ENCODE assay signal across 28 mouse cellular contexts in the genomic region with DNA sequence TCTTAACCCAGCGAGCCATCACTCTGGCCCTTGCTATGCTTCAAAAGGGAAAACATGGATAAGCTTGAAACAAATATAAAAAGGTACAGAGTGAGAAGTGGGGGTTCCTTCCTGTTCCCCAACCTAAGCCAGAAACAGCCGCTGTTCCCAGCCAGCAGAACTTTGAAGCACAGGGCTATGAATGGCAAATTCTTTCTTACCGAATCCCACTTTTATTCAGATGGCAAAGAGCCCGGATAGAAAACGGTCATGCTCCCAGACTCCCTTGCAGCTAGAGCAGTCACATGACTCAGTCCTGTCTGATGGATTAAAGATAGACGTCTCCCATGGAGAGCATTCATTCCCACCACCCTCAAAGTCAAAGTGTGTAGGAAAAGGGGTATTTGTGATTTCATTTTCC. TPM values are rescaled to one million over a fixed set of nuclear protein-coding genes. Genes with fewer than 3 reads are reported as not detected.
A peak's percentile ranks its signal among the peaks of the same experiment; 100 is the strongest.
DNase-seq lines count a peak whose midpoint lies in the region; ATAC-seq and TF ChIP-seq lines count a peak whose summit lies in the region.
"Had no signal": no experiment of that assay in that cellular context is flagged by ENCODE, and none has a peak within 500 bp of the region (broad histone marks: within the 10 kb centered on the region; RNA-seq: fewer than 3 reads in every experiment).

No protein-coding gene starts in this region.

- no peak for TF ChIP-seq POLR2A in myocyte (IDR thresholded peaks at IDR 0.05; ENCODE audit: insufficient read length, low read depth)

- H3K9ac ChIP-seq in midbrain, embryonic 16.5 days (ENCODE audit: low read depth, low read length), result no peak overlapping the region
- H3K9ac ChIP-seq: embryonic facial prominence, embryonic 13.5 days; embryonic facial prominence, embryonic 15.5 days; forebrain, embryonic 12.5 days had no signal

- H3K36me3 ChIP-seq in myocyte (ENCODE audit: control insufficient read depth, insufficient read depth), result no peaks in the 10 kb centered on the region
- H3K36me3 ChIP-seq in midbrain, embryonic 16.5 days (ENCODE audit: control insufficient read depth, insufficient read depth, low read length), result peaks cover 4% of the 10 kb centered on the region; the same call in 1 of the 2 replicates
- H3K36me3 ChIP-seq: embryonic facial prominence, embryonic 13.5 days; embryonic facial prominence, embryonic 15.5 days; forebrain, embryonic 10.5 days; forebrain, embryonic 12.5 days had no signal

- H3ac ChIP-seq in myocyte (ENCODE audit: control insufficient read depth, insufficient read length), result no peak overlapping the region

- no peak overlapping the region for H3K4me3 ChIP-seq in myocyte
- no peak overlapping the region for H3K4me3 ChIP-seq in midbrain, embryonic 16.5 days (ENCODE audit: low read depth, low read length)
- H3K4me3 ChIP-seq: embryonic facial prominence, embryonic 13.5 days; embryonic facial prominence, embryonic 15.5 days; erythroblast, embryonic 14.5 days; forebrain, embryonic 10.5 days; forebrain, embryonic 12.5 days had no signal

- H3K4me1 ChIP-seq in midbrain, embryonic 16.5 days (ENCODE audit: control insufficient read depth, insufficient read depth, low read length), result peaks cover 18% of the 10 kb centered on the region

- H3K79me2 ChIP-seq in myocyte (ENCODE audit: control insufficient read depth, insufficient read depth), result no peaks in the 10 kb centered on the region

- no peak overlapping the region for H3K4me2 ChIP-seq in myocyte (ENCODE audit: low read depth)
- H3K4me2 ChIP-seq in midbrain, embryonic 16.5 days (ENCODE audit: low read length), result no peak overlapping the region
- H3K4me2 ChIP-seq: embryonic facial prominence, embryonic 13.5 days; embryonic facial prominence, embryonic 15.5 days; forebrain, embryonic 12.5 days had no signal

- H3K27ac ChIP-seq in midbrain, embryonic 16.5 days (ENCODE audit: low read length), result no peak overlapping the region
- H3K27ac ChIP-seq: embryonic facial prominence, embryonic 13.5 days; embryonic facial prominence, embryonic 15.5 days; forebrain, embryonic 10.5 days; forebrain, embryonic 12.5 days had no signal

- H3K27me3 ChIP-seq in myocyte (ENCODE audit: control insufficient read depth, insufficient read depth, insufficient read length), result peaks cover 44% of the 10 kb centered on the region
- H3K27me3 ChIP-seq in midbrain, embryonic 16.5 days (ENCODE audit: control insufficient read depth, insufficient read depth, low read depth, low read length), result no peaks in the 10 kb centered on the region
- H3K27me3 ChIP-seq: embryonic facial prominence, embryonic 13.5 days; embryonic facial prominence, embryonic 15.5 days; Patski had no signal

- WGBS in midbrain, embryonic 16.5 days, result 90% methylated on average over 6 of the region's 6 CpGs

- peak; percentile 12 to 41 for DNase-seq in left cerebral cortex, adult 18-20 months (ENCODE audit: low spot score in 2 of 2)
- DNase-seq in left cerebral cortex, adult 9 months (ENCODE audit: low spot score in 2 of 2), result no peak
- DNase-seq in right cerebral cortex, adult 18-20 months, result peak; percentile 68
- DNase-seq in right cerebral cortex, postnatal 25 days, result no peak
- DNase-seq in brain, adult 2 months (ENCODE audit: low read depth, low spot score), result peak; percentile 60
- no peak for DNase-seq in embryo, embryonic 10.5 days (ENCODE audit: low spot score)
- DNase-seq: adrenal gland, adult 8-10 months; adrenal gland, postnatal 14 days; adrenal gland, postnatal 36 days; cerebellum, adult 11 months; cerebellum, adult 18-20 months; cerebellum, adult 8-10 months; cerebellum, adult 9-11 months; cerebellum, postnatal 14 days; cerebellum, postnatal 36 days; embryo, embryonic 11 days had no signal

- H3K9me3 ChIP-seq in midbrain, embryonic 16.5 days (replicated peaks; ENCODE audit: control insufficient read depth, low read length, poor library complexity, severe bottlenecking), result no peaks in the 10 kb centered on the region
- H3K9me3 ChIP-seq: embryonic facial prominence, embryonic 13.5 days; embryonic facial prominence, embryonic 15.5 days had no signal

- ATAC-seq in midbrain, embryonic 16.5 days, result no peak
- ATAC-seq: activated CD4-positive, CD25-positive, alpha-beta regulatory T cell, adult 4 months; forebrain, embryonic 14.5 days; forebrain, embryonic 16.5 days; Patski had no signal

TF ChIP-seq in myocyte, 11 proteins besides CTCF, POLR2A, EP300 and RAD21:
- no peak for TF ChIP-seq MYOG (IDR thresholded peaks at IDR 0.05; ENCODE audit: control insufficient read depth in 1 of 3, insufficient read depth in 1 of 3, insufficient read length in 2 of 3, low read depth in 2 of 3)
- no peak for TF ChIP-seq CEBPB (IDR thresholded peaks at IDR 0.05; ENCODE audit: insufficient read depth, poor library complexity, severe bottlenecking)
- peak; percentile 4 for TF ChIP-seq USF1 (IDR thresholded peaks at IDR 0.05; ENCODE audit: low read depth)

RNA-seq across cellular contexts. Expression of a gene that starts 39.1 kb away (rescaled TPM):
- 100 to 1,000 TPM; 197 to 205 TPM for total RNA-seq in left cerebral cortex, adult 18-20 months (2021)
- polyA plus RNA-seq in myocyte (2012; fragmentation: generic; extraction: Trizol), result 0.42 TPM
- polyA plus RNA-seq in midbrain, embryonic 16.5 days (2015; fragmentation: Nextera tagmentation; extraction: Ambion mirVana), result 3.9 and 4.0 TPM in 2 replicates
- polyA plus RNA-seq: C2C12; erythroblast, embryonic 14.5 days had no signal

Comparison
In these comparisons a context has a peak if more than half of its experiments do, and no peak if none do; other contexts are left out.
1. DNase-seq: peak in left cerebral cortex, adult 18-20 months (2 of 2), right cerebral cortex, adult 18-20 months (single experiment) and brain, adult 2 months (single experiment); none in left cerebral cortex, adult 9 months (0 of 2), right cerebral cortex, postnatal 25 days (single experiment) and embryo, embryonic 10.5 days (single experiment).